Mouse (Mus musculus) intestine, embryonic 14.5 days (tissue): ENCODE data around the gene Dock1. TPM values are rescaled to one million over a fixed set of nuclear protein-coding genes. Genes with fewer than 3 reads are reported as not detected.

Source experiments
- ATAC-seq: fragments of 200-750 bp; cut with Nextera tagmentation; replicated peaks from 2 replicates; pipeline ENCODE4 v1.8.0; 2017; ENCODE audit warnings: low read depth, moderate number of reproducible peaks, moderate TSS enrichment, moderate library complexity; ENCODE audit not compliant: low FRiP score, low TSS enrichment
- DNase-seq: peaks from one replicate; pipeline ENCODE4 v3.0.0-alpha.2; 2018; ENCODE audit warnings: low spot score
- H3K27ac ChIP-seq: fragments of 300-500 bp; sonication (generic); 2 replicates; pipeline ENCODE4 v1.5.1; 2014; ENCODE audit warnings: low read depth, mild to moderate bottlenecking, control low read depth
- H3K27me3 ChIP-seq: fragments of 300-500 bp; sonication (generic); replicated peaks from 2 replicates; pipeline ENCODE4 v1.6.1; 2014; ENCODE audit warnings: low read length, control low read depth; ENCODE audit not compliant: control insufficient read depth, insufficient read depth
- H3K36me3 ChIP-seq: fragments of 300-500 bp; sonication (generic); 2 replicates; pipeline ENCODE4 v1.6.1; 2014; ENCODE audit warnings: low read length, control low read depth; ENCODE audit not compliant: control insufficient read depth, insufficient read depth
- H3K4me1 ChIP-seq: fragments of 300-500 bp; sonication (generic); replicated peaks from 2 replicates; pipeline ENCODE4 v1.6.1; 2014; ENCODE audit warnings: low read length, control low read depth, mixed read lengths; ENCODE audit not compliant: control insufficient read depth, insufficient read depth
- H3K4me2 ChIP-seq: fragments of 300-500 bp; sonication (generic); 2 replicates; pipeline ENCODE4 v1.6.1; 2014; ENCODE audit warnings: low read length
- H3K4me3 ChIP-seq: fragments of 300-500 bp; sonication (generic); 2 replicates; pipeline ENCODE4 v1.5.1; 2014; ENCODE audit warnings: low read depth, low read length, control low read depth, mixed read lengths
- H3K9ac ChIP-seq: fragments of 300-500 bp; sonication (generic); 2 replicates; pipeline ENCODE4 v1.6.1; 2014; ENCODE audit warnings: mild to moderate bottlenecking, low read length
- H3K9me3 ChIP-seq: fragments of 300-500 bp; sonication (generic); 2 replicates; pipeline ENCODE4 v1.6.1; 2016; ENCODE audit warnings: low read length, control low read depth; ENCODE audit not compliant: control insufficient read depth
- WGBS: fragments of 180-500 bp; shearing (Covaris S2); extraction: QIAGEN DNeasy Blood & Tissue Kit; methylation state at CpG from one replicate; pipeline ENCODE4 v1.1.7; 2014; 5-methylcytosine and 5-hydroxymethylcytosine counted together
- polyA plus RNA-seq: library from polyadenylated mRNA; unstranded; fragments of >200 nt; fragmentation: Nextera tagmentation; extraction: Ambion mirVana; gene quantifications from 2 replicates; pipeline ENCODE4 v1.2.1, GENCODE M21; 2014

The Dock1 gene
- polyA plus RNA-seq, 1 experiment from 2014 or later = 37.9 TPM

DNA sequence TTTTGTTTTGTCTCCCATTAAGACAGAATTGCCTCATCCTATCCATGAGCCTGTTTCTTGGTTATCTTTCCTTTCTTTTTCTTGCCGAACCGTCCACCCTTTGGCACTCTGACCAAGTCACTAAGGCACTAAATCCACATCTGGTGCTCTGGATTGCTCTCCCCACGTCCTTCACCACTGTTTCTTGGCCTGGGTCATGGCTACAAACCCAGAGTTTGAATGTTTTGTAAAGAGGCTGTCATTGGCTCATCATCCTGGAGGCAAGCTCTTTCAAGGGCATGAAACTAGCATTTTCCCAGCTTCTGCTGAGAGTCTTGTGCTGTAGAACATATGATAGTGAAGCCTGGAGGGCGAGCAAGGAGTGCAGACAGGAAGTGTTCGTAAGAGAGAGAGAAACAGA is 416.1 kb downstream of the Dock1 start:
- Histone ChIP-seq H3K4me3 (no peak overlapping the region), H3K4me1 (no peaks in the 10 kb centered on the region), H3K4me2 (no peak overlapping the region), H3K27ac (no peak overlapping the region), H3K9ac (no peak overlapping the region), H3K9me3 (no peaks in the 10 kb centered on the region), H3K27me3 (no peaks in the 10 kb centered on the region), H3K36me3 (peaks cover 17% of the 10 kb centered on the region)
- 80% methylated on average over 5 of the region's 5 CpGs for WGBS
- no peak for ATAC-seq
- DNase-seq = no peak

DNA sequence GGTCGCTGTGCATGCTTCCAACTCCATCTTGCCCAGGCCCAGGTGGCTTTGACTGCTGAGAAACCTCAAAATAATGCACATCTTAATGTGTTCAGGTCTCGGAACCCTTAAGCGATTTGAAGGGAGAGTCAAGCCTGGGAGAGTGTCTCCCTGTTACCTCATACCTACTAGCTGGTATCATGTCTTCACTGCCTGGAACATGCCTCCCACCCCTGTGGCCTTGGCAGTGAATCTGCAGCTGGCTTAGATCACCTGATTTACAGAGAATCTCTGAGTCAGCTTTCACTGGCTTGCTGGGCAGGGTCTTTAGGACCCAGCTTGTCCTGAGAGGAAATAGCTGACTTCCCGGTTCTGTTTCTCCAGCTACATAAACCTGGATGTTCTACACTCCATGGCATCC is 419.2 kb downstream of the Dock1 start:
- no peaks in the 10 kb centered on the region for H3K27me3 ChIP-seq
- no peaks in the 10 kb centered on the region for H3K4me1 ChIP-seq
- H3K27ac ChIP-seq = no peak overlapping the region
- DNase-seq (no peak), ATAC-seq (no peak)
- H3K4me2 ChIP-seq = no peak overlapping the region
- WGBS = 84% methylated on average over 4 of the region's 4 CpGs
- H3K9ac ChIP-seq = no peak overlapping the region
- H3K36me3 ChIP-seq = 0 out of 2 replicates have a peak, but pooled peaks cover 5% of the 10 kb centered on the region
- H3K4me3 ChIP-seq = no peak overlapping the region
- H3K9me3 ChIP-seq = no peaks in the 10 kb centered on the region

DNA sequence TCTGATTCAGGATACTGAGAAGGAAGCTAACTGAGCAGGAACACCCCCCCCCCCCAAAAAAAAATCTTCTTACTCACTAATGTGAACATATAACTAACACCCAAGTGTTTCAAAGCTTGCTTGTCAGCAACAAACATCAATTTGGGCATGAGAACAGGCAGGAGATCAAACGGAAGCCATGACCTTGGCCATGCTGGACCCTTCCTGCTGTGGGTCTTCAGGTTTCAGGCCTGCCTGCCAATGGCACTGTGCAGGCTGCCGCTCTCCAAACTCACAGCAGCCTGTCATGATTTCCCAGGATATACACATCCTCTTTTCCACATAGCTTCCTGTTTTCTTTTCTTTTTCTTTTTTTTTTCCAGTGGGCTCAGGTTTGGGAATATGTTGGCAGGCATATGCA is 423.4 kb downstream of the Dock1 start:
- no peaks in the 10 kb centered on the region for H3K4me1 ChIP-seq
- no peak for DNase-seq
- WGBS = 70% methylated on average over 2 of the region's 2 CpGs

DNA sequence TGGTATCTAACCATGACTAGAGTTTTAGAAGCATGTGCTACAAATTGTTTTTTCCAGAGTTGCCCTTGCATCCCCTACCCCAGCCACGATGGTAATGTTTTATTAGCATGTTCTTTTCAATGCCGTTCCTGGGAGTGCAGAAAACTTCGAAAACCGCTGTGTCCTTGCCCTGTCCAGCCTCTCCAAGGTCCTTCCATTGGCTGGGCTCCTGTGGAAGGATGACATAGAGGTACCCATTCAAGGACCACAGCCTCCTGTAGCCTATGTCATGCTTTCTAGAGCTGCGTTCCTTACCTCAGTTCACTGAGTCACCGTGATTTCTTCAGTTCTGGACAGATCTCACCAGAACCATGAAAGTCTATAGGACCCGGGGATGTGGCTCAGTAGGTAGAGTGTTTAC is 431.5 kb downstream of the Dock1 start:
- H3K9me3 ChIP-seq = no peaks in the 10 kb centered on the region
- H3K27ac ChIP-seq = no peak overlapping the region
- H3K27me3 ChIP-seq = no peaks in the 10 kb centered on the region
- no peak overlapping the region for H3K4me3 ChIP-seq
- H3K36me3 ChIP-seq = peaks cover 5% of the 10 kb centered on the region; the same call in 1 of the 2 replicates
- H3K4me1 ChIP-seq = no peaks in the 10 kb centered on the region
- no peak overlapping the region for H3K9ac ChIP-seq
- H3K4me2 ChIP-seq = no peak overlapping the region
- ATAC-seq (no peak), DNase-seq (no peak)
- 96% methylated on average over 7 of the region's 7 CpGs for WGBS

More for the DNA sequence above, 423.4 kb downstream of the Dock1 start:
- Histone ChIP-seq H3K27me3 (no peaks in the 10 kb centered on the region), H3K27ac (no peak overlapping the region), H3K9me3 (no peaks in the 10 kb centered on the region), H3K36me3 (0 out of 2 replicates have a peak, but pooled peaks cover 5% of the 10 kb centered on the region), H3K4me3 (no peak overlapping the region), H3K9ac (no peak overlapping the region), H3K4me2 (no peak overlapping the region)
- ATAC-seq = no peak

DNA sequence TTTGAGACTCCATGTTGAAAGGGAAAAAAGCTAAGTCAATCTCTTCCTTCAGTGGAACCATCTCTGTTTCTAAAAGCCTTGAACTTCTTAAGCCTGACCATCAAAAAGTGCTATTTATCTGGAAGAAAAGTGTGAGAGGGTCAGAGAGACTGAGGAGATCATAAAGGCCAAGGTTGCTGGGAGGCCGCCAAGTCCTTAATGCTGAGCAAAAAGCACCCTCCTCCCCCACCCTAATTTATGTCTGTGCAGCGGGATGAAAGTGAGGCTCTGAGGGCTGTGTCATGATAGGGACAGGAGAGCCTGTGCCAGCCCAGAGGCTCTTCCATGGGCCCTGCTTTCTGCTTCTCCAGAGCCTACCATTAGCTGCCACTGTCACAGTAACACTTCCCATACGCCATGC is 436.1 kb downstream of the Dock1 start:
- no peak for ATAC-seq
- Histone ChIP-seq H3K36me3 (peaks cover 35% of the 10 kb centered on the region), H3K4me1 (no peaks in the 10 kb centered on the region), H3K27me3 (no peaks in the 10 kb centered on the region), H3K27ac (no peak overlapping the region), H3K4me3 (no peak overlapping the region), H3K9ac (no peak overlapping the region), H3K4me2 (no peak overlapping the region), H3K9me3 (no peaks in the 10 kb centered on the region)
- WGBS = 84% methylated on average over 3 of the region's 3 CpGs
- no peak for DNase-seq

DNA sequence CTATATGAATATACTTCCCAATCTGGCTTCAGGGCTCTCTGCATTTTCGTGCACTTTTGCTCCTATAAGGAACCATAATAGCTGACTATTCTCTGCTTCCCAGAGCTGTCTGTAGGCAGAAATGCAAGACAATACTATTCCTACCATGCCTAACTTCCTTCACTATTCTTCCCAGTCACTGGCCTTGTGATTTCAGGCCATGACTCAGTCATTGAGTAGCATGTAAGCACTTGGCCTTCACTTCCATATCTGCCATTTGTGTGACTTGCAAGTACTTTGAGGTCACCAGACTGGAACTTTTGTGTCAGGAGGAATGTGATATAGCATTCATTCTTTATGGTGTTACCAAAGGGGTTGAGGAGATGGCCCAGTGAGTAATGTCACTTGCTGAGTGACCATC is 439.9 kb downstream of the Dock1 start:
- Histone ChIP-seq H3K4me1 (no peaks in the 10 kb centered on the region), H3K9ac (no peak overlapping the region), H3K27me3 (no peaks in the 10 kb centered on the region), H3K36me3 (peaks cover 50% of the 10 kb centered on the region), H3K27ac (no peak overlapping the region), H3K9me3 (no peaks in the 10 kb centered on the region), H3K4me3 (no peak overlapping the region), H3K4me2 (no peak overlapping the region)
- no peak for DNase-seq
- no peak for ATAC-seq
- WGBS = 85% methylated on average over 1 of the region's 1 CpGs

DNA sequence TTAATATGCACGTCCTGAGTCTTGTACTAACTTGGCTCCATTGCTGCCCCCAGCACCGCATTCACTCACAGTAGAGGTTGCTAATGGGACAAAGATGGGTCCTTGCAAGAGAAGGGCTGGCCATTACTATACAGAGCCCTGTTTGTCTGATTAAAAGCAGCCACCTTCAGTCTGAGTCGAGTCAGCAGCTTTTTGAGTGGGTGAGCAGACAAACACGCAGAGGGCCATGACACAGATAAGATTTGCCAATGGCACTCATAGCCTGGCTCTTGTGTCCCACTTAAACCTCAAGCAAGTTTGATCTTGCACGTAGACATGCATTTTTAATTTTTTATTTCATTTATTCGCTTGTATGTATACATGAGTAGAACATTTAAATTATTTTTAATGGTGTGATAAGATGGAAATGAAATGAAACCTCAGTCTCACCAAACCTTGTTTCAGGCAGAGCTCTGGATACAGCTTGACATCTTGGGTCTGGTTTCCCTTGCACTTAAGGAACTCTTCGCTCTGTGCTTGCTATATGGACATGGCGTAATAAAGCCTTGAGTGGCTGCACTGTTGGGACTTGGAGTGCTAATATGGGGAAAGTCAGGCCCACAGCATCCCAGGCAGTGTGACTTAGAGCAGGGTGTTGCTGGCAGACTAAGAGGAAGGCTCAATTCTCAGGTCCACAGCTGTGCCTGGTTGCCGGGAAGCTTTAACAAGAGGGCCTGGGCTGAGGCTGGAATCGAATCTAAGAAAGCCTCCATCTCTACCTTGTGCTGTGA is 455.0 kb downstream of the Dock1 start:
- no peak for DNase-seq
- Histone ChIP-seq H3K27ac (no peak overlapping the region), H3K4me1 (no peaks in the 10 kb centered on the region), H3K4me3 (no peak overlapping the region), H3K36me3 (peaks cover 12% of the 10 kb centered on the region; the same call in 1 of the 2 replicates), H3K4me2 (no peak overlapping the region), H3K9ac (no peak overlapping the region), H3K9me3 (no peaks in the 10 kb centered on the region), H3K27me3 (no peaks in the 10 kb centered on the region)
- WGBS = 90% methylated on average over 10 of the region's 10 CpGs
- ATAC-seq = no peak

DNA sequence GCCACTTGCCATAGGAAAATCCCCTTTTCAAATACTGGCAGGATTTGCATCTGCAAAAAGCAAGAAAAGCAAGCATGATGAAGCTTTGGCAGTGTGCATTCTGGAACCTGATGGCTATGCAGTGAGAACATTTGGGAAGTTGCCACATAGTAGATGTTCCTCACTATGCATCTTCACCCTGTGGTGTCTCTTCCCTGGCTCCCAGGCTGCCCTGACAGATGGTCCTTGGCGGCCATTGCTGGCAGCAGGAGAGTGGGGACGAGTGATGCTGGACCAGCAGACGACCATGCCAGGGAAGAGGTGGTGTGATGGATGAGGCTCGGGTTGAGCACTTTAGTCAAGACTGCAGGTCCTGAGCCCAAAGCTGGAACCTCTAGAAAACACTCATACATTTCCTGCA is 462.0 kb downstream of the Dock1 start:
- no peak overlapping the region for H3K27ac ChIP-seq
- no peak overlapping the region for H3K9ac ChIP-seq
- no peak overlapping the region for H3K4me2 ChIP-seq
- no peak overlapping the region for H3K4me3 ChIP-seq
- H3K36me3 ChIP-seq = peaks cover 31% of the 10 kb centered on the region; the same call in 1 of the 2 replicates
- H3K27me3 ChIP-seq = no peaks in the 10 kb centered on the region
- WGBS = 81% methylated on average over 4 of the region's 4 CpGs
- H3K4me1 ChIP-seq = no peaks in the 10 kb centered on the region
- ATAC-seq = no peak
- no peaks in the 10 kb centered on the region for H3K9me3 ChIP-seq
- DNase-seq = no peak

DNA sequence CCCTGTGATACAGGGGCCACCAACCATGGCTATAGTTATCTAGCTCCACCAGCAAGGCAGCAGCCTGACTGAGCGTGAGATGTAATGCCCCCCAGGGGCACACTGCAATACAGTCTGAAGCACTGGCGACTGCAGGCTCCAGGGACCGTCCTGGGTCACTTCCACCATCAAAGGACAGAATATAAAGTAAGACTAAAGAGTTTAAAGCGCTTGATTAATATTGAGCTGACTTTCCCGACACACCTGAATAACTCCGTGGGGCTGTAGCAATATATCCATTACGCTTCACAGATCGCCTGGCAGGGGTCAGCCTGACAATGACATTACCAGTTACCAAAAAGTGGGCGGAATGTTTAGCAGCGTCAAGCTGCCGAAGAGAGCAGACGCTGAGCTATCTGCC is 464.2 kb downstream of the Dock1 start:
- Histone ChIP-seq H3K9ac (no peak overlapping the region), H3K4me2 (no peak overlapping the region), H3K27me3 (no peaks in the 10 kb centered on the region), H3K4me1 (no peaks in the 10 kb centered on the region), H3K4me3 (no peak overlapping the region), H3K27ac (no peak overlapping the region), H3K36me3 (peaks cover 42% of the 10 kb centered on the region), H3K9me3 (no peaks in the 10 kb centered on the region)
- DNase-seq = no peak
- no peak for ATAC-seq
- 76% methylated on average over 12 of the region's 12 CpGs for WGBS
